Mouse (Mus musculus) liver, embryonic 14.5 days (tissue): ENCODE data around the gene Btbd16.

Experiments used
- CTCF ChIP-seq: IDR thresholded peaks from 2 replicates; pipeline ENCODE4 v1.5.1; 2016; ENCODE audit warnings: antibody characterized with exemption, low read depth, control low read depth
- EP300 ChIP-seq: IDR thresholded peaks from 2 replicates; pipeline ENCODE4 v1.6.1; 2016; ENCODE audit warnings: antibody characterized with exemption, low read depth

DNA sequence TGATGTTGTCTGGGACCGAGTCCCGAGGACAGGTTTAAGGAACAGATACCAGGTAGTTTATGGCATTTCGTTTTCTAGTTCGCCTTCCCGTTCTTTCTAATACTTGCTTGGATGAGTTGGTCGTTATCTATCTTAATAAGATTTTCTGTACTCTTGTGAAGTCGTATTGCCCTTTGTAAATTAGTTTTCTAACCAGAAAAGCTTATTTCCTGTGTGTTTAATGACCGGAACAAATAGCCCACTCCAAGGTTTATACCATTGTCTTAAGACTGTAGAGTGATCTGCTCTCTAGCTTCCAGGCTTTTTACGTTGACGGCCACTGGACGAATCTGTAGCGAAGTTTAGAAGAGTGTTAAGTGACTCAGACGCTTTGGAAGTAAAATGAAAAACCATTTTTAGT is 92.8 kb downstream of the Btbd16 start:
- TF ChIP-seq CTCF (no peak), EP300 (no peak)
